Mouse (Mus musculus) heart, embryonic 10.5 days (tissue): ENCODE data around the gene Ankrd7. TPM values are rescaled to one million over a fixed set of nuclear protein-coding genes. Genes with fewer than 3 reads are reported as not detected.

Source experiments
- DNase-seq: peaks from one replicate; pipeline ENCODE4 v3.0.0-alpha.2; 2017; ENCODE audit warnings: low spot score
- H3K27ac ChIP-seq: fragments of 300-500 bp; sonication (generic); 2 replicates; pipeline ENCODE4 v1.5.1; 2016; ENCODE audit warnings: mild to moderate bottlenecking
- H3K27me3 ChIP-seq: fragments of 300-500 bp; sonication (generic); 2 replicates; pipeline ENCODE4 v1.6.1; 2016; ENCODE audit warnings: mild to moderate bottlenecking; ENCODE audit not compliant: poor library complexity, insufficient read depth, severe bottlenecking
- H3K36me3 ChIP-seq: fragments of 300-500 bp; sonication (generic); 2 replicates; pipeline ENCODE4 v1.6.1; 2016; ENCODE audit warnings: mild to moderate bottlenecking, moderate library complexity
- H3K4me1 ChIP-seq: fragments of 300-500 bp; sonication (generic); 2 replicates; pipeline ENCODE4 v1.6.1; 2016; ENCODE audit warnings: mild to moderate bottlenecking
- H3K4me3 ChIP-seq: fragments of 300-500 bp; sonication (generic); 2 replicates; pipeline ENCODE4 v1.5.1; 2016; ENCODE audit warnings: mild to moderate bottlenecking, moderate library complexity
- H3K9me3 ChIP-seq: fragments of 300-500 bp; sonication (generic); 2 replicates; pipeline ENCODE4 v1.6.1; 2016; ENCODE audit warnings: mild to moderate bottlenecking, moderate library complexity
- WGBS: fragments of 180-500 bp; shearing (Covaris S2); methylation state at CpG from one replicate; pipeline ENCODE4 v1.1.7; 2016; 5-methylcytosine and 5-hydroxymethylcytosine counted together
- polyA plus RNA-seq: library from polyadenylated mRNA; unstranded; fragments of >200 nt; fragmentation: Nextera tagmentation; extraction: Ambion mirVana; gene quantifications from 2 replicates; pipeline ENCODE4 v1.2.1, GENCODE M21; 2016

Gene Ankrd7
- polyA plus RNA-seq, 1 experiment from 2014 or later: 0.33 TPM

DNA sequence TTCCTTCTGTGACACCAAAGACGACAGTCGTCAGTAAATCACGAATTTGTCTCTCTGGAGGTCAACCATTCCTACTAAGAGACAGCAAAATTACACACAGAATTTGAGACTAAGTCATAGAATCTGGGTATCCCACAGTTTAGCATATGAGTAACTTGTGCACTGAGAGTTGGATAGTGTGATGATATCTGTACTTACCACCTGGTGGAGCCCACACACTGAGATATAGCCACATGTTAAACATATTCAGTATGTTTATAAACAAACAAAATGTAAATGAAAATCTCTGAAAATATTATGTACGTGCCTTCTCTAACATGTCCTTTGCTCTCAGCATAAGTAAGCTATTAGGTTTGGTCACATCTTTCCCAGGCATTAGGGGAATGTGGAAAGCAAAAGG is 47.1 kb downstream of the Ankrd7 start:
- Histone ChIP-seq H3K27ac (no peak overlapping the region), H3K4me3 (no peak overlapping the region), H3K9me3 (no peaks in the 10 kb centered on the region), H3K4me1 (no peaks in the 10 kb centered on the region), H3K27me3 (no peaks in the 10 kb centered on the region), H3K36me3 (no peaks in the 10 kb centered on the region)
- no peak for DNase-seq
- WGBS: 77% methylated on average over 4 of the region's 4 CpGs

DNA sequence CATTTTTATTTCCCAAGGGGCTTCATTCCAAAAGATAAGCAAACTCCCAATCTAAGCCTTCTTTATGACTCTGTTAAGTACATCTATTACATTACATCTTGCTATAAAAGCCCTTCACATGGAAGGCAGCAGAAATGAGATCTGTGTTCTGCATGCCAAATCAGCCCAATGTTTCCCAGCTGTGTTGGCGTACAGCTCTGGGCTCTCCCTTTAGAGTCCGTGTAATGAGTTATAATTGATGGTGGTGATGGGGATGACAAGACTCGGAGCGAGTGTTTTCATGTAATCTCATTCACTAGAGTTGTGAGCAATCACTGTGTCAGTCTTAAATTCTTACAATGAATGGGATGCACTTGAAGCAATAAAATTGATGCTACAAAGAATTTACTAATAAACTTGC is 49.9 kb downstream of the Ankrd7 start:
- DNase-seq: no peak
- no peaks in the 10 kb centered on the region for H3K27me3 ChIP-seq
- no peak overlapping the region for H3K4me3 ChIP-seq
- H3K4me1 ChIP-seq: no peaks in the 10 kb centered on the region
- no peak overlapping the region for H3K27ac ChIP-seq
- 89% methylated on average over 4 of the region's 4 CpGs for WGBS
- no peaks in the 10 kb centered on the region for H3K9me3 ChIP-seq
- H3K36me3 ChIP-seq: no peaks in the 10 kb centered on the region

GRCm38 (mm10) chr6:18916471-18916870 is 50.4 kb downstream of the Ankrd7 start:
- Histone ChIP-seq H3K4me1 (no peaks in the 10 kb centered on the region), H3K4me3 (no peak overlapping the region), H3K36me3 (no peaks in the 10 kb centered on the region), H3K27ac (no peak overlapping the region), H3K9me3 (no peaks in the 10 kb centered on the region), H3K27me3 (no peaks in the 10 kb centered on the region)
- WGBS: 84% methylated on average over 4 of the region's 4 CpGs
- no peak for DNase-seq

Other genes with a start within 250 kb of the Ankrd7 start
- 144 and 166 TPM in 2 replicates for gene Lsm8, start 17.7 kb upstream of the Ankrd7 start, polyA plus RNA-seq